Mouse (Mus musculus): ENCODE data around the gene Ak3.

- TF ChIP-seq POLR2A (IDR thresholded peaks at IDR 0.05; ENCODE audit: low read depth, low read length), result no peak
- no peak for TF ChIP-seq CTCF (IDR thresholded peaks at IDR 0.05; ENCODE audit: borderline replicate concordance, insufficient read depth, low read length)
These were observed 8.4 kb downstream of the Ak3 start for GRCm38 (mm10) chr19:29039334-29039733.

All from embryonic fibroblast, embryonic 13.5 days (primary cell).